Mouse (Mus musculus): ENCODE measurements around the gene Tor2a. TPM values are rescaled to one million over a fixed set of nuclear protein-coding genes. Genes with fewer than 3 reads are reported as not detected.
A peak's percentile ranks its signal among the peaks of the same experiment; 100 is the strongest.

Tor2a gene
- polyA plus RNA-seq, 1 experiment from 2014 or later, result 82.9 TPM

- no peak overlapping the region for H3K4me2 ChIP-seq (replicated peaks; ENCODE audit: low read depth, low read length)
- no peak overlapping the region for H3K27ac ChIP-seq (ENCODE audit: low read length)
- no peak overlapping the region for H3K9ac ChIP-seq (replicated peaks; ENCODE audit: low read length)
- H3K9me3 ChIP-seq (ENCODE audit: low read length), result no peaks in the 10 kb centered on the region
- no peaks in the 10 kb centered on the region for H3K27me3 ChIP-seq (ENCODE audit: insufficient read depth, low read length)
- ATAC-seq (ENCODE audit: low FRiP score, low TSS enrichment), result no peak
- WGBS, result 63% methylated on average over 6 of the region's 6 CpGs
- H3K4me3 ChIP-seq (ENCODE audit: low read length), result no peak overlapping the region
- 0 out of 2 replicates have a peak, but pooled peaks cover 2% of the 10 kb centered on the region for H3K36me3 ChIP-seq (ENCODE audit: insufficient read depth, low read length)
- H3K4me1 ChIP-seq (ENCODE audit: insufficient read depth, low read length), result no peaks in the 10 kb centered on the region
Observed at GRCm38 (mm10) chr2:32787176-32787575, 30.1 kb downstream of the Tor2a start.

- no peak overlapping the region for H3K4me2 ChIP-seq (replicated peaks; ENCODE audit: low read depth, low read length)
- H3K9ac ChIP-seq (replicated peaks; ENCODE audit: low read length), result no peak overlapping the region
- no peak overlapping the region for H3K4me3 ChIP-seq (ENCODE audit: low read length)
- H3K4me1 ChIP-seq (ENCODE audit: insufficient read depth, low read length), result no peaks in the 10 kb centered on the region
- H3K27me3 ChIP-seq (ENCODE audit: insufficient read depth, low read length), result no peaks in the 10 kb centered on the region
- ATAC-seq (ENCODE audit: low FRiP score, low TSS enrichment), result no peak
- no peaks in the 10 kb centered on the region for H3K9me3 ChIP-seq (ENCODE audit: low read length)
- 58% methylated on average over 2 of the region's 2 CpGs for WGBS
- no peak overlapping the region for H3K27ac ChIP-seq (ENCODE audit: low read length)
- H3K36me3 ChIP-seq (ENCODE audit: insufficient read depth, low read length), result 0 out of 2 replicates have a peak, but pooled peaks cover 2% of the 10 kb centered on the region
Observed at GRCm38 (mm10) chr2:32788581-32788980, 31.5 kb downstream of the Tor2a start.

GRCm38 (mm10) chr2:32791297-32791696, 34.3 kb downstream of the Tor2a start:
- Histone ChIP-seq H3K4me1 (ENCODE audit: insufficient read depth, low read length) (no peaks in the 10 kb centered on the region), H3K9me3 (ENCODE audit: low read length) (no peaks in the 10 kb centered on the region), H3K4me2 (replicated peaks; ENCODE audit: low read depth, low read length) (no peak overlapping the region), H3K9ac (replicated peaks; ENCODE audit: low read length) (no peak overlapping the region), H3K4me3 (ENCODE audit: low read length) (no peak overlapping the region), H3K27me3 (ENCODE audit: insufficient read depth, low read length) (no peaks in the 10 kb centered on the region), H3K36me3 (ENCODE audit: insufficient read depth, low read length) (0 out of 2 replicates have a peak, but pooled peaks cover 2% of the 10 kb centered on the region), H3K27ac (ENCODE audit: low read length) (no peak overlapping the region)
- WGBS, result 82% methylated on average over 6 of the region's 6 CpGs
- no peak for ATAC-seq (ENCODE audit: low FRiP score, low TSS enrichment)

- H3K9ac ChIP-seq (replicated peaks; ENCODE audit: low read length), result no peak overlapping the region
- H3K36me3 ChIP-seq (ENCODE audit: insufficient read depth, low read length), result peaks cover 11% of the 10 kb centered on the region
- WGBS, result 89% methylated on average over 13 of the region's 13 CpGs
- no peak overlapping the region for H3K4me3 ChIP-seq (ENCODE audit: low read length)
- no peak for ATAC-seq (ENCODE audit: low FRiP score, low TSS enrichment)
- H3K27ac ChIP-seq (ENCODE audit: low read length), result no peak overlapping the region
- no peaks in the 10 kb centered on the region for H3K9me3 ChIP-seq (ENCODE audit: low read length)
- H3K4me2 ChIP-seq (replicated peaks; ENCODE audit: low read depth, low read length), result no peak overlapping the region
- no peaks in the 10 kb centered on the region for H3K4me1 ChIP-seq (ENCODE audit: insufficient read depth, low read length)
- no peaks in the 10 kb centered on the region for H3K27me3 ChIP-seq (ENCODE audit: insufficient read depth, low read length)
Observed at GRCm38 (mm10) chr2:32795748-32796418, 38.8 kb downstream of the Tor2a start.

GRCm38 (mm10) chr2:32798251-32798962, 41.4 kb downstream of the Tor2a start:
- Histone ChIP-seq H3K27me3 (ENCODE audit: insufficient read depth, low read length) (no peaks in the 10 kb centered on the region), H3K9me3 (ENCODE audit: low read length) (no peaks in the 10 kb centered on the region), H3K27ac (ENCODE audit: low read length) (no peak overlapping the region), H3K4me1 (ENCODE audit: insufficient read depth, low read length) (no peaks in the 10 kb centered on the region), H3K4me3 (ENCODE audit: low read length) (no peak overlapping the region), H3K4me2 (replicated peaks; ENCODE audit: low read depth, low read length) (no peak overlapping the region), H3K36me3 (ENCODE audit: insufficient read depth, low read length) (peaks cover 11% of the 10 kb centered on the region), H3K9ac (replicated peaks; ENCODE audit: low read length) (no peak overlapping the region)
- 51% methylated on average over 10 of the region's 10 CpGs for WGBS
- ATAC-seq (ENCODE audit: low FRiP score, low TSS enrichment), result no peak

GRCm38 (mm10) chr2:32808816-32809566, 52.0 kb downstream of the Tor2a start:
- H3K9me3 ChIP-seq (ENCODE audit: low read length), result no peaks in the 10 kb centered on the region
- no peaks in the 10 kb centered on the region for H3K36me3 ChIP-seq (ENCODE audit: insufficient read depth, low read length)
- ATAC-seq (ENCODE audit: low FRiP score, low TSS enrichment), result no peak
- H3K4me2 ChIP-seq (replicated peaks; ENCODE audit: low read depth, low read length), result no peak overlapping the region
- no peaks in the 10 kb centered on the region for H3K27me3 ChIP-seq (ENCODE audit: insufficient read depth, low read length)
- no peak overlapping the region for H3K27ac ChIP-seq (ENCODE audit: low read length)
- 90% methylated on average over 14 of the region's 14 CpGs for WGBS
- no peak overlapping the region for H3K9ac ChIP-seq (replicated peaks; ENCODE audit: low read length)
- H3K4me1 ChIP-seq (ENCODE audit: insufficient read depth, low read length), result no peaks in the 10 kb centered on the region
- H3K4me3 ChIP-seq (ENCODE audit: low read length), result no peak overlapping the region

MicroRNAs encoded within 50 kb of the gene (microRNA counts, 519-probe panel; counts per million panel counts)
- microRNA mmu-miR-2861, result 104 counts per million, percentile 35 among the panel's probes with 10 or more counts

Small RNA genes within 50 kb of the gene (microRNA-seq; reads per million reads assigned to microRNA genes)
- gene Mir2861 (not detected), gene Mir3960 (not detected)

Other genes starting within 250 kb of the Tor2a start
- gene Fam102a, start 221.9 kb upstream of the Tor2a start, polyA plus RNA-seq (2015; fragmentation: Nextera tagmentation; extraction: Ambion mirVana), result 13.3 and 15.0 TPM in 2 replicates
- 106 and 108 TPM in 2 replicates for gene Dpm2, start 186.4 kb upstream of the Tor2a start, polyA plus RNA-seq (2015; fragmentation: Nextera tagmentation; extraction: Ambion mirVana)
- 2.5 and 2.6 TPM in 2 replicates for gene Pip5kl1, start 182.4 kb upstream of the Tor2a start, polyA plus RNA-seq (2015; fragmentation: Nextera tagmentation; extraction: Ambion mirVana)
- 0.12 and 0.16 TPM in 2 replicates for gene 9430097D07Rik, start 181.6 kb upstream of the Tor2a start, polyA plus RNA-seq (2015; fragmentation: Nextera tagmentation; extraction: Ambion mirVana)
- 24.7 TPM in 2 replicates for gene St6galnac4, start 170.1 kb upstream of the Tor2a start, polyA plus RNA-seq (2015; fragmentation: Nextera tagmentation; extraction: Ambion mirVana)
- gene St6galnac6, start 157.5 kb upstream of the Tor2a start, polyA plus RNA-seq (2015; fragmentation: Nextera tagmentation; extraction: Ambion mirVana), result 18.5 and 18.6 TPM in 2 replicates
- 35.7 and 39.1 TPM in 2 replicates for gene Ak1, start 135.5 kb upstream of the Tor2a start, polyA plus RNA-seq (2015; fragmentation: Nextera tagmentation; extraction: Ambion mirVana)
- 93.6 and 98.7 TPM in 2 replicates for gene Eng, start 110.6 kb upstream of the Tor2a start, polyA plus RNA-seq (2015; fragmentation: Nextera tagmentation; extraction: Ambion mirVana)
- 42.3 and 45.1 TPM in 2 replicates for gene Fpgs, start 53.1 kb upstream of the Tor2a start, polyA plus RNA-seq (2015; fragmentation: Nextera tagmentation; extraction: Ambion mirVana)
- 113 and 115 TPM in 2 replicates for gene Cdk9, start 44.2 kb upstream of the Tor2a start, polyA plus RNA-seq (2015; fragmentation: Nextera tagmentation; extraction: Ambion mirVana)
- 41.5 and 44.2 TPM in 2 replicates for gene Sh2d3c, start 36.2 kb upstream of the Tor2a start, polyA plus RNA-seq (2015; fragmentation: Nextera tagmentation; extraction: Ambion mirVana)
- 0.16 TPM in 1 of 2 replicates, not detected in the other for gene 6330409D20Rik, start 16.2 kb upstream of the Tor2a start, polyA plus RNA-seq (2015; fragmentation: Nextera tagmentation; extraction: Ambion mirVana)
- 0.21 and 0.29 TPM in 2 replicates for gene Ttc16, start 18.4 kb downstream of the Tor2a start, polyA plus RNA-seq (2015; fragmentation: Nextera tagmentation; extraction: Ambion mirVana)
- gene Ptrh1, start 18.6 kb downstream of the Tor2a start, polyA plus RNA-seq (2015; fragmentation: Nextera tagmentation; extraction: Ambion mirVana), result 6.1 and 6.8 TPM in 2 replicates
- 0.29 and 0.32 TPM in 2 replicates for gene Cfap157, start 27.2 kb downstream of the Tor2a start, polyA plus RNA-seq (2015; fragmentation: Nextera tagmentation; extraction: Ambion mirVana)
- 19.6 and 22.3 TPM in 2 replicates for gene Stxbp1, start 90.0 kb downstream of the Tor2a start, polyA plus RNA-seq (2015; fragmentation: Nextera tagmentation; extraction: Ambion mirVana)
- gene Fam129b, start 118.9 kb downstream of the Tor2a start, polyA plus RNA-seq (2015; fragmentation: Nextera tagmentation; extraction: Ambion mirVana), result 54.4 and 56.2 TPM in 2 replicates
- gene Rpl12, start 204.3 kb downstream of the Tor2a start, polyA plus RNA-seq (2015; fragmentation: Nextera tagmentation; extraction: Ambion mirVana), result 149 and 176 TPM in 2 replicates
- gene Lrsam1, start 204.4 kb downstream of the Tor2a start, polyA plus RNA-seq (2015; fragmentation: Nextera tagmentation; extraction: Ambion mirVana), result 11.7 and 12.2 TPM in 2 replicates
- gene Slc2a8, start 224.8 kb downstream of the Tor2a start, polyA plus RNA-seq (2015; fragmentation: Nextera tagmentation; extraction: Ambion mirVana), result 36.9 and 39.2 TPM in 2 replicates